Mouse (Mus musculus): ENCODE measurements around the gene Sspo.

Gene Sspo

DNA sequence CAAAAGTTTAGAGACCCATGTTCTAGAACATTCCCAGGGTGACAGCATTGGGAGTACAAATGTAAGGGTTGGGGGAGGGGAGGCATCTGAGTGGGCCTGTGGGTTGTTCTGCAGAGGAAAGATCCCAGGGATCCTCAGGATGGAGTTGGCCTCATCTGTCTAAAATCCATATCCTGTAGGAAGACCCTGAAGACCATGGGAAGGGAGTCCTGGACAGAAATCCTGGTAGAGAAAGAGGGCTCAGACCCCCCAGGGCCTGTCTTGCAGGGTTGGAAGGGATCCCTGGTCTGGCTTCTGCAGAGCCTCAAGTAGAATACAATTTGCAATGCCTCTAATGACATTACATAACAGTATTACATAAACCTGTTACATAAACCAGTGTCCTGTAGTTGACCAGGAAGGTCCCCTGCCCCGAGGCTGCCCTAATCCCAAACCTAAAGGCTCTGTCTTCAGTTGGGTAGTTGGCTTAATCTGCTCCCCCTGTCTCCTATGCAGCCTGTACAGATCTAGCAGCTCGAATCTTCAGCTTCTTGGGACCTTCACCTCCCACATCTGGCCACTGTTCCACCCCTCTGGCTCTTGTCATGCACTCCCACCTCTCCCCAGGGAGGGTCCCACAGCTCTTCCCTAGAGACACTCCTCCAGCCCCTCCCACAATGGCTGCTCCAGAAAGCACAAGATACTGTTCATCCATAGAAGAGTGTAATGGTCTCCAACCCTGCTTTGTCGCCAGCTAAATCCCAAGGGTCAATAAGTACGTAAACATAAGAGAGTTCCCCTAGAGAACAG lies 19.1 kb upstream of the Sspo start:
- no peak for TF ChIP-seq GATA4 (IDR thresholded peaks at IDR 0.05; ENCODE audit: insufficient replicate concordance, low read length)

DNA sequence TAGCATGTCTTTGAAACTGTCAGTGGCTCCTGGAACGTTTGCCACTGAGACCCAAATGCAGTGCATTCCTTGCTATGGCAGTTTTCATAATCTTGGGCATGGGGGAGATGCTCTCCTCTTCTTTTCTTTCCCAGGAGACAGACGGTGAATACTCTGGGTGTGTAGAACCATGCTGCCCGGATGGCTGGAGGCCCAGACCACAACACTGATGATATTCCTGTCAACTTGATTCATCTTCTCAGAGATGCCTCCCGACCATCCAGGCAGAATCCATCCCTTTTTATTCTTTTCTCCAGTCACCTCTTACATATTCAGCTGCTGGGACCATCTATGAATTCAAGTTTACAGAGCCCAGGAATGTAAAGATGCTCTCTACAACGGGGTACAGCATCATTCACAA lies 17.3 kb upstream of the Sspo start:
- no peak for TF ChIP-seq GATA4 (IDR thresholded peaks at IDR 0.05; ENCODE audit: insufficient replicate concordance, low read length)

DNA sequence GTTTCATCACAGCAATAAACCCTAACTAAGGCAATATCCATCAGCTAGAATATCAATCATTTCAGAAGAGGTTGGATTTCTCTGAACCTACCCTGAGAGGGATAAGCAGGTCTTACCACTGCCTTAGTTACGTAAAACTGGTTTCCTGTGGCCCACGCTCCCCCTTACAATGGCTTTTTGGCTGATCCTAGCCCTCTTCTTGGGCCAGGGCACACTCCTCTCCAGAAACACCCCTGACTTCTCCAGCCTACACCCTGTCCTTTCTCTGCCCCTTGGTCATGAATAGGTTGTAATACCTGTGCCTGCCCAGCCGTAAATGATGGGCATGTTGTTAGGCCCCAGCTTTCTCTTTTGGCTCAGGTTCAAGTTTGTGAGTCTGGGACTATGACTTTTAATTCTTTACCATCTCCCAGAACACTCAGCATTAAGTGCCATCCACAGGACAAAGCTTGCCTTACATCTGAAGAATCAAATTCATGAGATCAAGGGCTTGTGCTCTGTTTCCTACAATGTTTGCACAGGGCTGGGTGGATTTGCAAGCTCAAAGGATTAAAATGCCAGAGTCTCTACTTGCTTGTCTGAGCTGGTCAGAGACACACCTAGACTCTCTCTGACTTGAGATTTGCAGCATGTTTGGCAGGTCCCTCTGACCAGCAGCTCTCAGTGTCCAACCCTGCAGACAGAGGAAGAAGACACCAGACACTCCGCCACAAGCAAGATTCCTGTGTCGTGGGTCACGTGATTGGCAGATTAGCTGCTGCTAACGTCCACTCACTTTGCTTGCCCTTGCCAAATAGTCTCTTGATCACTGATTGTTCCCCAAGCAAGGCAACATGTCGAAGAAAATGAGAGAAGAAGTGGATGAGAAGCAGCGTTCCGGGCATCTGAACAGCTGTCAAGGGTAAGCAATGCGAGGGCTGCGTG lies 14.9 kb upstream of the Sspo start:
- no peak for TF ChIP-seq GATA4 (IDR thresholded peaks at IDR 0.05; ENCODE audit: insufficient replicate concordance, low read length)

DNA sequence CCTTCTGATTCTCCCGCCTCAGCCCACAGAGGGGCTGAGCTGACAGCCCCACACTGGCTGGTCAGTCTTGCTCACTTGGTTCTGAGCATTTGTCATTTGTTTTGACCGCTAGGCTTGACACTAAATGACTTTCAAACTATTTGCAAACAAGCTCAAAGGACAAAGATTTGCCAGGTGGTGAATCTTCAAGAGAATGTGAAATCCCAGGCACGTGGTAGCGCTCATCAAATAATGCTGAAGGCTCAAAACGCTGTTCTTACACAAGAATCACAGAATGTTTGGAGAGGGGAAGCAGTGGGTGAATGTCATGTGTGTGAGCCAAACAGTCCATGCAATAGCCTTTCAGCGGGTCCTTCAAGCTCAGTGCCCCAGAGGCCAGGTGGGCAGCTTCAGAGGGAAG lies 13.4 kb upstream of the Sspo start:
- no peak for TF ChIP-seq GATA4 (IDR thresholded peaks at IDR 0.05; ENCODE audit: insufficient replicate concordance, low read length)

- TF ChIP-seq GATA4 (IDR thresholded peaks at IDR 0.05; ENCODE audit: insufficient replicate concordance, low read length): no peak
Observed at GRCm38 (mm10) chr6:48435111-48435510, 12.9 kb upstream of the Sspo start.

GRCm38 (mm10) chr6:48435706-48436349 lies 12.2 kb upstream of the Sspo start:
- TF ChIP-seq GATA4 (IDR thresholded peaks at IDR 0.05; ENCODE audit: insufficient replicate concordance, low read length): no peak

GRCm38 (mm10) chr6:48437679-48438376 lies 10.2 kb upstream of the Sspo start:
- no peak for TF ChIP-seq GATA4 (IDR thresholded peaks at IDR 0.05; ENCODE audit: insufficient replicate concordance, low read length)

- no peak for TF ChIP-seq GATA4 (IDR thresholded peaks at IDR 0.05; ENCODE audit: insufficient replicate concordance, low read length)
Observed at GRCm38 (mm10) chr6:48438475-48439125, 9.4 kb upstream of the Sspo start.

- TF ChIP-seq GATA4 (IDR thresholded peaks at IDR 0.05; ENCODE audit: insufficient replicate concordance, low read length): no peak
Observed at GRCm38 (mm10) chr6:48439654-48440053, 8.4 kb upstream of the Sspo start.

GRCm38 (mm10) chr6:48440306-48441014 lies 7.6 kb upstream of the Sspo start:
- no peak for TF ChIP-seq GATA4 (IDR thresholded peaks at IDR 0.05; ENCODE audit: insufficient replicate concordance, low read length)

- no peak; the same call in 1 of the 2 replicates for TF ChIP-seq GATA4 (IDR thresholded peaks at IDR 0.05; ENCODE audit: insufficient replicate concordance, low read length)
Observed at GRCm38 (mm10) chr6:48443592-48444309, 4.3 kb upstream of the Sspo start.

DNA sequence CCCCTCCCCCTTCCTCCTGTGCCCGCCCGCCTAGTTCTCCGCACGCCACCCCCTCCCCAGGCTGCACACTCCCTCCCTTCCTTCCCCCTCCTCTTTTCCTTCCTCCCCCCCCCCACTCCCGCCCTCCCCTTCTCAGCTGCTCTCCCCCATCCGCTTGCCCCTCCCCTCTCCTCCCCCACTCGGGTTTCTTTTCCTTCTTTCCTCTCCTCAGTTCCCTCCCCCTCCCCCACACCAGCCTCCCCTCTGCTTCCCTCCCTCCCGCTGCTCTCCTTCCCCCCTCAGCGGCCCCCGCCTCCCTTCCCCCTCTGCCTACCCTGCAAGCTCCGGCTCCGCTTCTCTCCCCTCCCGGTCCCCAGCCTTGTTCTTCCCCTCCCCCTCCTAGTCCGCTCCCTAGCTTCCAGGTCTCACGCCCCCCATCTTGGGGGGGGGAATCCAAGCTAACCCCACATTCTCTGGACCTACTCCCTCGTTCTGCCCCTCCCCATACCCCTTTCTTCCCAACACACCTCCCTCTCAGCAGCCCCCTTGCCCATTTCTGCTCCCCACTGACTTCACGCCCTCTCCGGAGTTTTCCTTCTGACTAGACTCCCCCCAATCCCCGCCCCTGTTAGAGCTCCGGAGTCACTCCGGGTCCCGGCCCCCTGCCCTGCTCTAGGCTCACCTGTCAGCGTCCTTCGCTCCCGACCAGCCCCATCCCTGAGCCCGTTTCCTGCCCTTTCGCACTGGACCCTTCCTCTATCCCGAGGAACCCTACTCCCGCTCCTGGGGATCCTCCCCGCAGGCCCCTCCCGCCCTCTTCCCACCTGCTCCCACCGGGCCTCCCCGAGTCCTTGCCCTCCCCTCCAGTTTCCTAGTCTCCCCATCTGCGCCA lies 3.5 kb upstream of the Sspo start:
- no peak for TF ChIP-seq GATA4 (IDR thresholded peaks at IDR 0.05; ENCODE audit: insufficient replicate concordance, low read length)

Data from liver, adult (tissue).